Mouse (Mus musculus) forelimb bud, embryonic 11.5 days (tissue): ENCODE data around the gene Sbds.

ENCODE experiments used
- DNase-seq: peaks from one replicate; pipeline ENCODE4 v3.0.0-alpha.2; 2012; ENCODE audit warnings: low read depth, low spot score

Gene Sbds

DNA sequence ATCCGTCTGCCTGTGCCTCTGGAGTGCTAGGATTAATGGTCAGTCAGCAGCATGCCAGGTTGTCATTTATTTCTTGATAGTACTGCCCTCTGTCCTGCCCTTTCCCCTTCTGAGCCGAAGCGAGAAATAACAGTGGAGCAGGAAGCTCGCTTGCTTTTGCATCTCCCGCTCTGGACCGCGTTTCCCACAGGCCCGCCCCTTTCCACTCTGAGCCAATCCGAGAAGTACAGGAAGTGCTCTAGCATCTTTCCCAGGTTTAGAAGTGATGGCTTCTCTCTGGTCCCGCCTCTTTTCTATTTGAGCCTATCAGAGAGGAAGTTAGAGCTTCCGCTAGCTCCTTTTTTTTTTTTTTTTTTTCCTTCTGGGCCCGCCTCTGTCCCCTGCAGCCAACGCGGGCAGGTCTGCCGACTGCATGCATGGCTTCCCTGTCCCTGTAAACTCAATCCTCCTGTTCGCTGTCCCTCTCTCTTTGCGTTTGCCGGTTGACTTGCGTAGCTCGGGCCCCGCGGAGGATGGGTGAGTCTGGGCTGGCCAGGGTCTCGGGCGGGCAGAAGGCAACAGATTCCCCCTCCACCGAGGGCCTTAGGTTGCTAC is 1.4 kb upstream of the Sbds start:
- DNase-seq = peak; percentile 95

GRCm38 (mm10) chr5:130255799-130256525 is 632 bp upstream of the Sbds start:
- peak; percentile 32 for DNase-seq

DNA sequence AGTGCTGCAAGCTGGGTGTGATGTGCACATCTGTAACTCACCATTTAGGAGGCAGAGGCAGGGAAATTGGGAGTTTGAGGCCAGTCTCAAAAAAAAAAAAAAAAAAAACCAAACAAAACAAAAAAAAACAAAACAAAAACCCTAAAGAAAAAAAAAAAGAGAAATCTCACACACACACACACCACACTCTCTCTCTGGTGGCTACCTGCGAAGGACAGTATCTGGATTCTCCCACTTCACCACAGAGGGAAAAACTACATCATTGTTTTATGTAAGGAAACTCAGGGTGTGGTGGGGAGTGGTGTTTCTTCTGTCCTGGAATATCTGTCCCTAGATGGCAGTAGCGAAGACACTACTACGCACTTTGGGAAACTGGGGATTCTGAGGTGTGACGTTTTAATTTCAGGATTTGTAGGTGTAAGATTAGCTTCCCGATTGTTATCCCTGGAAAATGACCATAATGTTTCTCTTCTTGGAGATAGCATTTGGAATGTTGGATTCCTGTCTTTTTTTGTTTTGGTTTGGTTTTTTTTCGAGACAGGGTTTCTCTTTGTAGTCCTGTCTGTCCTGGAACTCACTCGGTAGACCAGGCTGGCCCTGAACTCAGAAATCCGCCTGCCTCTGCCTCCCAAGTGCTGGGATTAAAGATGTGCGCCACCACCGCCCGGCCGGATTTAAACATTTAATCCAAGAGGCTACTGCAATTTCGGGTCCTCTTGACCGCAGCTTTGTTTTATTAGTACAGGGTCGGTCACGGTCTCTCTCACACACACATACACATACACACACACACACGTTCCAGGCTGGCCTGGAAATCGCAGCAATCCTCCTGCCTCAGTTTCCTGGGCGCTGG is 940 bp downstream of the Sbds start:
- peak; percentile 19 for DNase-seq

GRCm38 (mm10) chr5:130247823-130248222 is 7.5 kb downstream of the Sbds start:
- no peak for DNase-seq

- DNase-seq = no peak
These were observed 13.9 kb downstream of the Sbds start for GRCm38 (mm10) chr5:130241426-130241825.

DNA sequence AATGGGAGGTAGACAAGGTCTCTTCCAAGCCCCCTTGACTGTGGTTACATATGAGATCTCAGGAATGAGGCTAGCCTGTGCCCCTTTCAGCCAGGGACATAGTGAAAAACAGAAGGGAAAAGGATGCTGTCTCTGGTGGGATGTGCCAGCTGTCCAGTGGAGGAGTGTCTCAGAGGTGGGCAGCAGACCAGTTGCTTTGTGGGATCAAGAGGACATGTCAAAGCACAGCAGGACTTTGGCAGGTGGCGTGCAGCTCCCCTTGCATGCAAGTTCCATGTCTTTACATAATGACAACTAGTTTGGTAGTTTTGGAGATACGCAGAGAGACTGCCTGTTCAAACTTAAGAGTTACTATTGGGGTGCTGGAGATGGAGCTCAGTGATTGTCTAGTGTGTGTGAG is 15.5 kb downstream of the Sbds start:
- DNase-seq = no peak

DNA sequence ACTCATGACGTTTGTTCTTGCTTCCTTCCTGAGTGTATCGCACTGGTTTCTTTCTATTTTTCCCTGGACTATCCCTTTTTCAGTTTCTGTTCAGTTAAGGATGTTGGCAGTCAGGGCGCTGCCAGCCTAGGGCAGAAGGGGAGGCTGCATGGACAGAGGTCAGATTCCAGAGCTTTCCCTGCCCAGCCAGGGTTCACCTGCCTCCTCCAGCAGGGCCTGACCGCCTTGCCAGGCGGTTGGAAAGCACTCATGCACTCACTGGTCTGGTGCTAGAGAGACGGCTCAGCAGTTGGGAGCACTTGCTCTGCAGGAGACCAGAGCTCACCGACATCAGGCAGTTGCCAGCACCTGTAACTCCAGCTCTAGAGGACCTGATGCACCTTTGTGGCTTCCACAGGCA is 16.1 kb downstream of the Sbds start:
- DNase-seq = no peak

- no peak for DNase-seq
These were observed 19.0 kb downstream of the Sbds start for GRCm38 (mm10) chr5:130236302-130236701.

GRCm38 (mm10) chr5:130228120-130228519 is 27.2 kb downstream of the Sbds start:
- DNase-seq = no peak

DNA sequence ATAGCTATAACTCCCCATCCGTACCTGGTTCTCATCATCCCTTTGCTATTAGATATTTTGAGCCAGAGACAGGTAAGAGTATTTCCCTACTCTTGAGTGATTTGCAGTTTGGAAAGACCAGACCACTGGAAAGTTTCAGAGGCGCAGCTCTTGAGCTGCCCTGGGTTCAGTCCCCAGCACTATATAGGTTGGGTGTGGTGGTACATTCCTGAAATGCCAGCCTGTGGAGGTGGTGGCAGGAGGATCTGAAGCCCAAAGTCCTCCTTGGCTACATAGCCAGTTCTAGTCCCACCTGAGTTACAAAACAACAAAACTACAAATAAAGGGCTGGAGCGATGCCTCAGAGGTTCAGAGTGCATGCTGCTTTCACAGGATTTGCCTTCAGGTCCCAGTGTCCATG is 28.5 kb downstream of the Sbds start:
- no peak for DNase-seq

GRCm38 (mm10) chr5:130222146-130223004 is 33.0 kb downstream of the Sbds start:
- DNase-seq = peak; percentile 89

- no peak for DNase-seq
These were observed 33.6 kb downstream of the Sbds start for GRCm38 (mm10) chr5:130221760-130222145.

DNA sequence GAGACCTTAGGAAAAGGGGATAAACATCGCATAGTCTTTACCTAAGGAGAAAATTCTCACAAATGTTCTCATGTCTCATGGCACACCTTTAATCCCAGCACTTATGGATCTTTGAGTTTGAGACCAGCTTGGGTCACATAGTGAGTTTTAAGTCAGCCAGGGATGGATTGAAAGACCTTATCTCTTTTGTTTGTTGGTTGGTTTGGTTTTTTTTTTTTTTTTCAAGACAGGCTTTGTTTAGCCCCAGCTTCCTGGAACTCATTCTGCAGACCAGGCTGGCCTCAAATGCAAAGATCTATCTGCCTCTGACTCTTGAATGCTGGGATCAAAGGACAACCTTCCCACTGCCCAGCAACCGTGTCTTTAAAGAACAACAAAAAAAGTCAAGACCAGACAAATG is 34.0 kb downstream of the Sbds start:
- no peak for DNase-seq

- no peak for DNase-seq
These were observed 37.0 kb downstream of the Sbds start for GRCm38 (mm10) chr5:130218336-130218735.

- DNase-seq = no peak
These were observed 37.9 kb downstream of the Sbds start for GRCm38 (mm10) chr5:130217406-130217805.

GRCm38 (mm10) chr5:130216781-130217180 is 38.5 kb downstream of the Sbds start, which contains the start of gene Tmem248:
Gene Tmem248, plus strand, starts transcription at chr5:130217081.
- DNase-seq = no peak

DNA sequence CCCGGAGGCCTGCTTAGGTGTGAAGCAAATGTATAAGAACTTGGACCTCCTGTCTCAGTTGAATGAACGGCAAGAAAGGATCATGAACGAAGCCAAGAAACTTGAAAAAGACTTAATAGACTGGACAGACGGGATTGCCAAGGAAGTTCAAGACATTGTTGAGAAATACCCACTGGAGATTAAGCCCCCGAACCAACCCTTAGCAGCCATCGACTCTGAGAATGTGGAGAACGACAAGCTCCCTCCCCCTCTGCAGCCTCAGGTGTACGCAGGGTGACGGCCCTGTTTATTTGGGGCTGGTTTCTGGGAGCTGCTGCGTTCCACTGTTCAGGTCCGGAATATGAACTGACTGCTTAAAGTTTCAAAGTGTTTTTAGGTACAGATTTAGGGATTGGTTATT is 42.4 kb downstream of the Sbds start:
- DNase-seq = no peak

- no peak for DNase-seq
These were observed 48.0 kb downstream of the Sbds start for GRCm38 (mm10) chr5:130207299-130207698.

GRCm38 (mm10) chr5:130205441-130206023 is 49.8 kb downstream of the Sbds start:
- DNase-seq = no peak

DNA sequence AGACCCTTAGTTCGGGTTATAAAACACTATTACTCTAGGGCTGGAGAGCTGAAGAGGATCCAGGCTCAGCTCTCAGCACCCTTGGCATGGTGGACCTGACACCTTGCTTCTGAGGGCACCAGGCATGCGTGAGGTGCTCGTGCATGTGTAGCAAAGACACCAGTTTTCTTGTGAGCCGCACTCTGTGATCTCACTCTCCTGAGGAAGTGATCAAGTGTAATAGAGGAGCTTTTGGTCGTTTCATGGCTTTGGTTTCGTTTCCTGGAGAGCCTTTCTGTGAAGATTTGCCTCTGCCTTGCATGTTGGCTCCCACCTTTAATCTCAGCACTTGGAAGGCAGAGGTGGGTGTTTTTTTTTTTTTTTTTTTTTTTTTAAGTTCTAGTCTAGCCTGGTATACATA is 50.8 kb downstream of the Sbds start:
- DNase-seq = no peak

GRCm38 (mm10) chr5:130203948-130204347 is 51.4 kb downstream of the Sbds start:
- no peak for DNase-seq
